Mouse (Mus musculus) lung, embryonic 15.5 days (tissue): ENCODE measurements around the gene Iqcj. TPM values are rescaled to one million over a fixed set of nuclear protein-coding genes. Genes with fewer than 3 reads are reported as not detected.

Experiments
- ATAC-seq: fragments of 200-750 bp; cut with Nextera tagmentation; 2 replicates; pipeline ENCODE4 v1.8.0; 2017; ENCODE audit warnings: moderate number of reproducible peaks, borderline replicate concordance; ENCODE audit not compliant: low FRiP score, low TSS enrichment; ENCODE audit errors: extremely low read depth
- H3K27ac ChIP-seq: fragments of 300-500 bp; sonication (generic); 2 replicates; pipeline ENCODE4 v1.5.1; 2015; ENCODE audit warnings: moderate library complexity, mild to moderate bottlenecking, inconsistent platforms
- H3K27me3 ChIP-seq: fragments of 300-500 bp; sonication (generic); 2 replicates; pipeline ENCODE4 v1.6.1; 2015; ENCODE audit warnings: inconsistent platforms
- H3K36me3 ChIP-seq: fragments of 300-500 bp; sonication (generic); 2 replicates; pipeline ENCODE4 v1.6.1; 2015; ENCODE audit warnings: inconsistent platforms
- H3K4me1 ChIP-seq: fragments of 300-500 bp; sonication (generic); 2 replicates; pipeline ENCODE4 v1.6.1; 2015; ENCODE audit warnings: inconsistent platforms
- H3K4me2 ChIP-seq: fragments of 300-500 bp; sonication (generic); 2 replicates; pipeline ENCODE4 v1.6.1; 2015; ENCODE audit warnings: inconsistent platforms, mild to moderate bottlenecking, moderate library complexity
- H3K4me3 ChIP-seq: fragments of 300-500 bp; sonication (generic); 2 replicates; pipeline ENCODE4 v1.5.1; 2015; ENCODE audit warnings: mild to moderate bottlenecking, inconsistent platforms
- H3K9ac ChIP-seq: fragments of 300-500 bp; sonication (generic); 2 replicates; pipeline ENCODE4 v1.6.1; 2015; ENCODE audit warnings: inconsistent platforms
- H3K9me3 ChIP-seq: fragments of 300-500 bp; sonication (generic); 2 replicates; pipeline ENCODE4 v1.6.1; 2016; ENCODE audit warnings: inconsistent platforms
- WGBS: fragments of 180-500 bp; shearing (Covaris S2); methylation state at CpG from one replicate; pipeline ENCODE4 v1.1.7; 2015; 5-methylcytosine and 5-hydroxymethylcytosine counted together
- polyA plus RNA-seq: library from polyadenylated mRNA; unstranded; fragments of >200 nt; fragmentation: Nextera tagmentation; extraction: Ambion mirVana; gene quantifications from 2 replicates; pipeline ENCODE4 v1.2.1, GENCODE M21; 2015

The Iqcj gene
- polyA plus RNA-seq, 1 experiment from 2014 or later = not detected

- Histone ChIP-seq H3K9ac (no peak overlapping the region), H3K36me3 (no peaks in the 10 kb centered on the region), H3K4me3 (no peak overlapping the region), H3K4me2 (no peak overlapping the region), H3K27ac (no peak overlapping the region), H3K4me1 (no peaks in the 10 kb centered on the region), H3K9me3 (no peaks in the 10 kb centered on the region), H3K27me3 (no peaks in the 10 kb centered on the region)
- no peak for ATAC-seq
- 48% methylated on average over 9 of the region's 9 CpGs for WGBS
Observed at GRCm38 (mm10) chr3:68045475-68046416, 153.7 kb downstream of the Iqcj start.

GRCm38 (mm10) chr3:68053538-68053937, 161.5 kb downstream of the Iqcj start:
- no peak overlapping the region for H3K4me2 ChIP-seq
- no peak overlapping the region for H3K4me3 ChIP-seq
- no peak overlapping the region for H3K9ac ChIP-seq
- WGBS = 47% methylated on average over 2 of the region's 2 CpGs
- H3K27me3 ChIP-seq = no peaks in the 10 kb centered on the region
- H3K36me3 ChIP-seq = no peaks in the 10 kb centered on the region
- H3K27ac ChIP-seq = no peak overlapping the region
- ATAC-seq = no peak
- H3K9me3 ChIP-seq = no peaks in the 10 kb centered on the region
- H3K4me1 ChIP-seq = no peaks in the 10 kb centered on the region

- no peaks in the 10 kb centered on the region for H3K36me3 ChIP-seq
- H3K4me1 ChIP-seq = no peaks in the 10 kb centered on the region
- H3K4me3 ChIP-seq = no peak overlapping the region
- WGBS = 28% methylated on average over 13 of the region's 13 CpGs
- no peak overlapping the region for H3K9ac ChIP-seq
- peak; percentile 19; the same call in 1 of the 2 replicates for ATAC-seq
- H3K9me3 ChIP-seq = no peaks in the 10 kb centered on the region
- no peaks in the 10 kb centered on the region for H3K27me3 ChIP-seq
- peak overlapping the region; percentile 9; the same call in 1 of the 2 replicates for H3K4me2 ChIP-seq
- H3K27ac ChIP-seq = no peak overlapping the region
Observed at GRCm38 (mm10) chr3:68055071-68055470, 163.1 kb downstream of the Iqcj start.

- no peaks in the 10 kb centered on the region for H3K36me3 ChIP-seq
- 38% methylated on average over 23 of the region's 23 CpGs for WGBS
- ATAC-seq = no peak
- no peaks in the 10 kb centered on the region for H3K27me3 ChIP-seq
- H3K4me3 ChIP-seq = peak overlapping the region; percentile 45
- H3K9ac ChIP-seq = no peak overlapping the region
- no peaks in the 10 kb centered on the region for H3K4me1 ChIP-seq
- peak overlapping the region; percentile 49 for H3K4me2 ChIP-seq
- no peak overlapping the region for H3K27ac ChIP-seq
- H3K9me3 ChIP-seq = no peaks in the 10 kb centered on the region
Observed at GRCm38 (mm10) chr3:68056373-68057275, 164.6 kb downstream of the Iqcj start.

GRCm38 (mm10) chr3:68059162-68059800, 167.3 kb downstream of the Iqcj start:
- H3K4me2 ChIP-seq = no peak overlapping the region
- H3K9me3 ChIP-seq = no peaks in the 10 kb centered on the region
- no peak overlapping the region for H3K4me3 ChIP-seq
- H3K27me3 ChIP-seq = no peaks in the 10 kb centered on the region
- H3K9ac ChIP-seq = no peak overlapping the region
- H3K27ac ChIP-seq = no peak overlapping the region
- no peaks in the 10 kb centered on the region for H3K4me1 ChIP-seq
- no peak for ATAC-seq
- H3K36me3 ChIP-seq = no peaks in the 10 kb centered on the region
- WGBS = 46% methylated on average over 2 of the region's 2 CpGs

GRCm38 (mm10) chr3:68064731-68065130, 172.7 kb downstream of the Iqcj start, which contains the start of gene Schip1:
Schip1 (plus strand) TSS chr3:68064802.
- Histone ChIP-seq H3K9me3 (no peaks in the 10 kb centered on the region), H3K4me3 (no peak within 1 kb of the TSS), H3K4me1 (no peaks in the 10 kb centered on the region), H3K36me3 (no peaks in the 10 kb centered on the region), H3K9ac (no peak within 1 kb of the TSS), H3K27ac (no peak within 1 kb of the TSS), H3K27me3 (no peaks in the 10 kb centered on the region), H3K4me2 (no peak within 1 kb of the TSS)
- WGBS = 21% methylated on average over 12 of the region's 12 CpGs
- ATAC-seq = no peak

- Histone ChIP-seq H3K4me3 (no peak overlapping the region), H3K9ac (no peak overlapping the region), H3K36me3 (no peaks in the 10 kb centered on the region), H3K4me1 (no peaks in the 10 kb centered on the region), H3K9me3 (no peaks in the 10 kb centered on the region), H3K4me2 (no peak overlapping the region), H3K27ac (no peak overlapping the region), H3K27me3 (no peaks in the 10 kb centered on the region)
- WGBS = 61% methylated on average over 9 of the region's 9 CpGs
- ATAC-seq = no peak
Observed at GRCm38 (mm10) chr3:68071395-68072386, 179.7 kb downstream of the Iqcj start.

- no peak overlapping the region for H3K27ac ChIP-seq
- H3K4me1 ChIP-seq = no peaks in the 10 kb centered on the region
- no peak for ATAC-seq
- no peaks in the 10 kb centered on the region for H3K9me3 ChIP-seq
- H3K9ac ChIP-seq = no peak overlapping the region
- no peak overlapping the region for H3K4me3 ChIP-seq
- H3K27me3 ChIP-seq = no peaks in the 10 kb centered on the region
- no peak overlapping the region for H3K4me2 ChIP-seq
- H3K36me3 ChIP-seq = no peaks in the 10 kb centered on the region
- 65% methylated on average over 4 of the region's 4 CpGs for WGBS
Observed at GRCm38 (mm10) chr3:68077406-68077805, 185.4 kb downstream of the Iqcj start.

GRCm38 (mm10) chr3:68085024-68085423, 193.0 kb downstream of the Iqcj start:
- Histone ChIP-seq H3K27me3 (no peaks in the 10 kb centered on the region), H3K9ac (no peak overlapping the region), H3K9me3 (no peaks in the 10 kb centered on the region), H3K27ac (no peak overlapping the region), H3K4me1 (no peaks in the 10 kb centered on the region), H3K4me2 (no peak overlapping the region), H3K4me3 (no peak overlapping the region), H3K36me3 (no peaks in the 10 kb centered on the region)
- 65% methylated on average over 2 of the region's 2 CpGs for WGBS
- ATAC-seq = no peak

GRCm38 (mm10) chr3:68092108-68092507, 200.1 kb downstream of the Iqcj start:
- ATAC-seq = no peak

More at GRCm38 (mm10) chr3:68092108-68092507, 200.1 kb downstream of the Iqcj start:
- Histone ChIP-seq H3K9me3 (no peaks in the 10 kb centered on the region), H3K36me3 (no peaks in the 10 kb centered on the region), H3K4me3 (no peak overlapping the region), H3K27me3 (no peaks in the 10 kb centered on the region), H3K27ac (no peak overlapping the region), H3K9ac (no peak overlapping the region), H3K4me2 (no peak overlapping the region), H3K4me1 (no peaks in the 10 kb centered on the region)
- WGBS = 82% methylated on average over 4 of the region's 4 CpGs
